Mouse (Mus musculus): Measurements from ENCODE around the gene Rpl13a. TPM values are rescaled to one million over a fixed set of nuclear protein-coding genes. Genes with fewer than 3 reads are reported as not detected.
A peak's percentile ranks its signal among the peaks of the same experiment; 100 is the strongest.
"Not testable (repeated sequence)": the region's sequence is repeated elsewhere in the genome, so short reads cannot be mapped to it uniquely, and the experiment has no call there.

Gene Rpl13a
- polyA plus RNA-seq, 1 experiment, result 2,093 TPM

- 66% methylated on average over 8 of the region's 8 CpGs for WGBS
- DNase-seq (ENCODE audit: low read depth, low spot score), result no peak
These were observed 11.6 kb upstream of the Rpl13a start for GRCm38 (mm10) chr7:45139904-45140723.

- WGBS, result 100% methylated on average over 1 of the region's 1 CpGs
- DNase-seq (ENCODE audit: low read depth, low spot score), result no peak
These were observed 9.8 kb upstream of the Rpl13a start for GRCm38 (mm10) chr7:45138403-45138802.

GRCm38 (mm10) chr7:45137171-45138006 is 8.8 kb upstream of the Rpl13a start:
- WGBS, result 59% methylated on average over 12 of the region's 12 CpGs
- no peak for DNase-seq (ENCODE audit: low read depth, low spot score)

- 2% methylated on average over 29 of the region's 29 CpGs for WGBS
- DNase-seq (ENCODE audit: low read depth, low spot score), result peak; percentile 95
These were observed 7.5 kb upstream of the Rpl13a start, which contains the start of the genes Gm45713 and Flt3l for GRCm38 (mm10) chr7:45135993-45136567. Gene Gm45713, minus strand, starts transcription at chr7:45136231. Gene Flt3l, minus strand, starts transcription at chr7:45136432.

GRCm38 (mm10) chr7:45135370-45135769 is 6.8 kb upstream of the Rpl13a start:
- WGBS, result 81% methylated on average over 3 of the region's 3 CpGs
- DNase-seq (ENCODE audit: low read depth, low spot score), result no peak

GRCm38 (mm10) chr7:45134544-45135026 is 6.0 kb upstream of the Rpl13a start:
- 25% methylated on average over 12 of the region's 12 CpGs for WGBS
- DNase-seq (ENCODE audit: low read depth, low spot score), result no peak

GRCm38 (mm10) chr7:45133446-45134159 is 5.0 kb upstream of the Rpl13a start:
- 79% methylated on average over 8 of the region's 8 CpGs for WGBS
- DNase-seq (ENCODE audit: low read depth, low spot score), result no peak

GRCm38 (mm10) chr7:45131850-45132249 is 3.3 kb upstream of the Rpl13a start:
- 92% methylated on average over 11 of the region's 11 CpGs for WGBS
- DNase-seq (ENCODE audit: low read depth, low spot score), result no peak

- 72% methylated on average over 15 of the region's 15 CpGs for WGBS
- no peak for DNase-seq (ENCODE audit: low read depth, low spot score)
These were observed 1.4 kb upstream of the Rpl13a start for GRCm38 (mm10) chr7:45129776-45130512.

GRCm38 (mm10) chr7:45129318-45129717 is 757 bp upstream of the Rpl13a start:
- WGBS, result 2% methylated on average over 17 of the region's 17 CpGs
- no peak for DNase-seq (ENCODE audit: low read depth, low spot score)

GRCm38 (mm10) chr7:45127700-45128224 is 799 bp downstream of the Rpl13a start:
- under 1% methylated on average over 6 of the region's 6 CpGs for WGBS
- no peak for DNase-seq (ENCODE audit: low read depth, low spot score)

- WGBS, result 24% methylated on average over 21 of the region's 21 CpGs
- DNase-seq (ENCODE audit: low read depth, low spot score), result no peak
These were observed 1.5 kb downstream of the Rpl13a start for GRCm38 (mm10) chr7:45126844-45127699.

- 63% methylated on average over 17 of the region's 17 CpGs for WGBS
- DNase-seq (ENCODE audit: low read depth, low spot score), result no peak
These were observed 2.3 kb downstream of the Rpl13a start for GRCm38 (mm10) chr7:45126147-45126843.

- WGBS, result 58% methylated on average over 5 of the region's 5 CpGs
These were observed 2.9 kb downstream of the Rpl13a start for GRCm38 (mm10) chr7:45125649-45126048.

GRCm38 (mm10) chr7:45125144-45125600 is 3.4 kb downstream of the Rpl13a start:
- DNase-seq (ENCODE audit: low read depth, low spot score), result no peak
- WGBS, result 42% methylated on average over 7 of the region's 7 CpGs

More at GRCm38 (mm10) chr7:45125649-45126048, 2.9 kb downstream of the Rpl13a start:
- not testable (repeated sequence) for DNase-seq (ENCODE audit: low read depth, low spot score)

GRCm38 (mm10) chr7:45124224-45125143 is 4.1 kb downstream of the Rpl13a start, which contains the start of gene Rps11:
Gene Rps11, minus strand, starts transcription at chr7:45124439.
- DNase-seq (ENCODE audit: low read depth, low spot score), result peak; percentile 99
- 1% methylated on average over 59 of the region's 59 CpGs for WGBS

Measured in large intestine, adult 2 months (tissue).